In the genomic region with DNA sequence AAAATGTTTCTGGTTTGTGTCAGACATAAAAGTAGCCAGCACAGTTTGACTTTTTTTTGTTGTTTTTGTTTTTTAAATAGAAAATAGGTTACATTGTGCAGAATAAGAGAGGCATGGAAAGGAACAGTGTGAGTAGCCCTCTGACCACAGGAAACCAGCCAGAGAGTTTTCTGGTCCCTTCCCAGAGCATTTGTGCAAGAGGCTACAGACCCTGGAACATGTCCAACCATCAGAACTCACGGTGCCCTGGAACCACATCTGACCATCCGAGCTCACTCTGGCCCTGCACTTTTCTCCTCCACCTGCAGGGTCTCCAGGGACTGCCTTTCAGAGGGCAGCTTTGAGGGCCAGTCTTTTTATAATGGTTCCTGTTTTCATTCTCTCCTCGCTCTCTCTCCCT, we compare ENCODE assay signal across 11 mouse cellular contexts. TPM values are rescaled to one million over a fixed set of nuclear protein-coding genes. Genes with fewer than 3 reads are reported as not detected.
A peak's percentile ranks its signal among the peaks of the same experiment; 100 is the strongest.
DNase-seq lines count a peak whose midpoint lies in the region; TF ChIP-seq lines count a peak whose summit lies in the region.
"Had no signal": no experiment of that assay in that cellular context is flagged by ENCODE, and none has a peak within 500 bp of the region (broad histone marks: within the 10 kb centered on the region; RNA-seq: fewer than 3 reads in every experiment).

No protein-coding gene starts in this region.

- no peaks in the 10 kb centered on the region for H3K27me3 ChIP-seq in kidney, adult 2 months (replicated peaks; ENCODE audit: control insufficient read depth, insufficient read depth, low read length)
- no peaks in the 10 kb centered on the region for H3K27me3 ChIP-seq in testis, adult 2 months (ENCODE audit: control insufficient read depth, insufficient read depth, low read length)

- no peak overlapping the region for H3K4me3 ChIP-seq in kidney, adult 2 months (ENCODE audit: insufficient read depth, low read depth, low read length)
- H3K4me3 ChIP-seq in testis, adult 2 months (ENCODE audit: control insufficient read depth, low read depth, low read length): no peak overlapping the region

- WGBS in kidney, adult 2 months: 48% methylated on average over 3 of the region's 3 CpGs

- no peak for TF ChIP-seq POLR2A in kidney, adult 2 months (IDR thresholded peaks at IDR 0.05; ENCODE audit: low read depth, low read length)
- no peak for TF ChIP-seq POLR2A in testis, adult 2 months (IDR thresholded peaks at IDR 0.05; ENCODE audit: control insufficient read depth, low read depth, low read length)

- TF ChIP-seq CTCF in kidney, adult 2 months (conservative IDR thresholded peaks at IDR 0.05; ENCODE audit: insufficient read depth, insufficient read length, low read depth, low read length): no peak
- peak; percentile 13; the same call in 1 of the 2 replicates for TF ChIP-seq CTCF in testis, adult 2 months (IDR thresholded peaks at IDR 0.05; ENCODE audit: control insufficient read depth, insufficient read depth, insufficient replicate concordance, low read depth, low read length)

- no peaks in the 10 kb centered on the region for H3K4me1 ChIP-seq in kidney, adult 2 months (ENCODE audit: control insufficient read depth, insufficient read depth, low read length)
- H3K4me1 ChIP-seq in testis, adult 2 months (ENCODE audit: control insufficient read depth, insufficient read depth, low read length): no peaks in the 10 kb centered on the region

- H3K36me3 ChIP-seq in kidney, adult 2 months (ENCODE audit: control insufficient read depth, insufficient read depth, low read length): peaks cover 2% of the 10 kb centered on the region
- H3K36me3 ChIP-seq in testis, adult 2 months (ENCODE audit: control insufficient read depth, insufficient read depth, low read length): peaks cover 6% of the 10 kb centered on the region

- no peak overlapping the region for H3K27ac ChIP-seq in kidney, adult 2 months (ENCODE audit: insufficient read depth, low read depth, low read length)
- no peak overlapping the region for H3K27ac ChIP-seq in testis, adult 2 months (ENCODE audit: control insufficient read depth, insufficient read depth, low read depth, low read length)
- H3K27ac ChIP-seq: liver, embryonic 14.5 days had no signal

- DNase-seq in kidney, adult 2 months: peak; percentile 42
- DNase-seq in kidney, adult 8-10 months: no peak
- peak; percentile 11 for DNase-seq in lung, postnatal 10 days
- no peak for DNase-seq in lung, postnatal 25 days (ENCODE audit: low spot score)
- peak; percentile 30 for DNase-seq in brain, adult 2 months (ENCODE audit: low read depth, low spot score)
- DNase-seq in urinary bladder, adult 2 months (ENCODE audit: low spot score): no peak
- DNase-seq: cerebellum, adult 8-10 months; embryo, embryonic 11 days; thymus, postnatal 25 days had no signal

RNA-seq across cellular contexts. Expression of a gene that starts 21.9 kb away (rescaled TPM):
- polyA plus RNA-seq in kidney, adult 2 months (2012; rRNA removed): 5.6 and 6.5 TPM in 2 replicates
- polyA plus RNA-seq in testis, adult 2 months (2012; rRNA removed): 8.1 and 10.9 TPM in 2 replicates
- 15.0 and 16.7 TPM in 2 replicates for polyA plus RNA-seq in urinary bladder, adult 2 months (2012; rRNA removed)

RNA-seq across cellular contexts. Expression of a gene that starts 27.1 kb away (rescaled TPM):
- polyA plus RNA-seq in kidney, adult 2 months (2012; rRNA removed): 0.31 and 0.61 TPM in 2 replicates
- 19.9 and 20.9 TPM in 2 replicates for polyA plus RNA-seq in testis, adult 2 months (2012; rRNA removed)
- 0.06 and 0.16 TPM in 2 replicates for polyA plus RNA-seq in urinary bladder, adult 2 months (2012; rRNA removed)

RNA-seq across cellular contexts. Expression of a gene that starts 42.0 kb away (rescaled TPM):
- polyA plus RNA-seq in kidney, adult 2 months (2012; rRNA removed): 3.1 and 3.4 TPM in 2 replicates
- polyA plus RNA-seq in testis, adult 2 months (2012; rRNA removed): 147 and 158 TPM in 2 replicates
- polyA plus RNA-seq in urinary bladder, adult 2 months (2012; rRNA removed): 6.8 and 8.8 TPM in 2 replicates

Comparison
In these comparisons a context has a peak if more than half of its experiments do, and no peak if none do; other contexts are left out.
1. DNase-seq: peak in kidney, adult 2 months (single experiment), lung, postnatal 10 days (single experiment) and brain, adult 2 months (single experiment); none in kidney, adult 8-10 months (0 of 2), lung, postnatal 25 days (single experiment) and urinary bladder, adult 2 months (single experiment).
2. RNA of a gene that starts 27.1 kb away (polyA plus RNA-seq): 19.9 to 20.9 TPM in testis, adult 2 months; 0.31 to 0.61 TPM in kidney, adult 2 months and 0.06 to 0.16 TPM in urinary bladder, adult 2 months; every median in the first group is over 10 times any median in the second.
3. RNA of a gene that starts 42.0 kb away (polyA plus RNA-seq): 147 to 158 TPM in testis, adult 2 months; 6.8 to 8.8 TPM in urinary bladder, adult 2 months and 3.1 to 3.4 TPM in kidney, adult 2 months; every median in the first group is over 10 times any median in the second.